Mouse (Mus musculus) colon, adult 2 months (tissue): ENCODE data around the gene Olfr1197. TPM values are rescaled to one million over a fixed set of nuclear protein-coding genes. Genes with fewer than 3 reads are reported as not detected.

Experiments used
- polyA plus RNA-seq: library from polyadenylated mRNA; depleted of rRNA; stranded (reverse); fragments of >200 nt; gene quantifications from 2 replicates; pipeline ENCODE4 v1.2.3, GENCODE M21; 2012; rRNA removed

Olfr1197 gene
- polyA plus RNA-seq = not detected in 2 replicates

DNA sequence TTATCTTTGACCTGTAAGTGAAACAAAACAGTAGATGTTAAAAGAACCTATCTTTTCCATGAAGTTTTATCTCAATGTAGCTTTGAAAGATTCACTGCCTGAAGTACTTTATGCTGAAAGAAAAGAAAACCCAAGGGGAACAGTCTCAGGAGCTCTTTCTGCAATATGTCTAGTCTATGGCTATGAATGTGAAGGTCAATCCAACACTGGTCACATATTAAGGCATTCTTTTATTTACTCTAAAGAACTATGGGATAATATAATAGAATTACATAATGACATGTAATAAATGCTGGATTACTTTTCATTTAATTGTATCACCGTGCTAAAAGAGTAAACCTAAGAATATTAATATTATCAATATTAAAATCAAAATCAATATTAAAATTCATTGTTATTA lies at the start of gene Olfr1197:
Gene Olfr1197, minus strand, starts transcription at position 101 of the 400 bp plus-strand sequence.

DNA sequence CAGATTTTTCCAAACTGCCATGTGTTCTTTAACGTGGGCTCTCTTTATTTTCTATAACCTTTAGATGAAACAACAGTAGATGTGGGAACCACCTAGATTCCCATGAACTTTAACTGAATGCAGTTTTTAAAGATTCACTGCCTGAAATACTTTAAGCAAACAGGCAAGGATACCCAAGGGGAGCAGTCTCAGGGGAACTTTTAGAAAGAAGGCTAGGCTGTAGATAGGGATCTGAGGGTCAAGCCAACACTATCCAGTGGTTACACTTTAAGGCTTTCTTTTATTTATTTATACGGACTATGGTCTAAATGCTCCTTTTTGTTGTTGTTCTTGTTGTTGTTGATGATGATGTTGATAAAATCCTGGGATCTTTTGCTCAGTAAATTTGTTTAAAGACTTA lies 38.2 kb upstream of the Olfr1197 start, which contains the start of gene Olfr1200:
Gene Olfr1200, minus strand, starts transcription at position 101 of the 400 bp plus-strand sequence.

DNA sequence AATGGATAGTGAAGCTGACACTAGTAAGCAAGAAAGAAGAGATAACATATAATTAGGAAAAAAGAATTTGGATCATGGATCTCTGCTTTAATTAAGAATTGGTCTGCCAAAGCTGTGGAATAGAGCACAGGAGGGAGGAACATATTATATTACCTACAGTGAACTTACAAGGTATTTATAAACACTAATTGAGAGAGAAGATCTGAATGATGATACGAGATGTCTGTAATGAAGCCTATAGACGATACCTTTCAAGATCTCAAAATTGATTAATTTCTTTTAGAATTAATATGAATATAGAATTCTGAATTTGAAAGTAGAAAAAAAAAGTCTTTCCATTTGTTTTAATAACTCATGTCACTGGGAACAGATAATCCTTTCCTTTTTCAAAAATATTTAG lies 28.2 kb upstream of the Olfr1197 start, which contains the start of gene Olfr1199:
Gene Olfr1199, minus strand, starts transcription at position 101 of the 400 bp plus-strand sequence.

DNA sequence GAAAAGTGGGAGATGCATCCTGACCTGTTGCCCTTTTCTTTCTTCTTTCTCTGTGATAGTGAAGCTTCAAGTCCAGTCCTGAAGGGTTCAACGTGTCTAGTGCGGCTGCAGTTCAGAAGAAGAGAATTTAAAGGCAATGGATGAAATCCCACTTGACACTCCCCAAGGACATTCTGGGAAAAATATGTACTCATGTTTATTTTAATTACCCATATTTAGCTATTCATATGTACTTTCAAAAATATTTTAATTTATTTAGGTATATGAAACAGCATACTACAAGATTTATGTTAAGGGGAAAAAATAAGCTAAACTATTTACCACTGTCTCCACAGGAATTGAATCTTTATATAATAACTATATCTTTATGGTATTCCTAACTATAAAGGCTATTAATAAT lies 19.1 kb upstream of the Olfr1197 start, which contains the start of gene Olfr1198:
Gene Olfr1198, minus strand, starts transcription at position 101 of the 400 bp plus-strand sequence.

DNA sequence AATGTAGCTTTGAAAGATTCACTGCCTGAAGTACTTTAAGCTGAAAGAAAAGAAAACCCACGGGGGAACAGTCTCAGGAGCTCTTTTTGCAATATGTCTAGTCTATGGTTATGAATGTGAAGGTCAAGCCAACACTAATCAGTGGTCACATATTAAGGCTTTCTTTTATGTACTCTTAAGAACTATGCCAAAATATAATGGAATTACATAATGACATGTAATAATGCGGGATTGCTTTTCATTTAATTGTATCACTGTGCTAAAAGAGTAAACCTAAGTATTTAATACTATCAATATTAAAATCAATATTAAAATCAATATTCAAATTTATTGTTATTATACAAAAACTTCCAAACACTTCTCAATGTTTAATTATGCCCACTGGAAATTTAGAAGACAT lies 27.7 kb downstream of the Olfr1197 start, which contains the start of gene Olfr1196:
Gene Olfr1196, minus strand, starts transcription at position 101 of the 400 bp plus-strand sequence.

DNA sequence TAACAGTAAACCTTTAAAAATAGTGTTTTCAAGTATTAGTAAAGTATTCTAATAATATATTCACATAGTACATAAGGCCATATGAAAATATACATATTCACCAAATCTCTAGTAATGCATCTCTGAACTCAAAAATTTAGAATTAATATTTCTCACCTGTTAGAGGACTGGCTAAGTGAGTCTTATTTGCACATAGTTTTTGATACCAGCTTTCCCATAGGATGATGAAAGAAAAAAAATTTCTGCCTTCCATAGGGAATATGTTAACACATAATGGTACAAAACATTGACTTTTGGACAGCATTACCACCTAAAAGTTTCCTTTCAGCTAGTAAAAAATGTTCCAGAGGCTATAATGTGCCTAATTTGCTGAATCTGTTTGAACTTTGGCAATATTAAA lies 43.1 kb downstream of the Olfr1197 start, which contains the start of gene Olfr1195:
Gene Olfr1195, minus strand, starts transcription at position 101 of the 400 bp plus-strand sequence.

Other genes starting within 250 kb of the Olfr1197 start
- gene Olfr1184, start 248.8 kb downstream of the Olfr1197 start, polyA plus RNA-seq = not detected in 2 replicates
- gene Olfr1185-ps1, start 239.0 kb downstream of the Olfr1197 start, polyA plus RNA-seq = not detected in 2 replicates
- not detected in 2 replicates for gene Olfr1186, start 213.8 kb downstream of the Olfr1197 start, polyA plus RNA-seq
- gene Olfr1188, start 175.4 kb downstream of the Olfr1197 start, polyA plus RNA-seq = not detected in 2 replicates
- not detected in 2 replicates for gene Olfr1189, start 145.9 kb downstream of the Olfr1197 start, polyA plus RNA-seq
- not detected in 2 replicates for gene Olfr1191-ps1, start 91.8 kb downstream of the Olfr1197 start, polyA plus RNA-seq
- not detected in 2 replicates for gene Olfr1192-ps1, start 83.9 kb downstream of the Olfr1197 start, polyA plus RNA-seq
- gene Olfr1193, start 56.7 kb downstream of the Olfr1197 start, polyA plus RNA-seq = not detected in 2 replicates
- gene Olfr1195, start 43.2 kb downstream of the Olfr1197 start, polyA plus RNA-seq = not detected in 2 replicates
- gene Olfr1196, start 27.8 kb downstream of the Olfr1197 start, polyA plus RNA-seq = not detected in 2 replicates
- not detected in 2 replicates for gene Olfr1198, start 19.0 kb upstream of the Olfr1197 start, polyA plus RNA-seq
- gene Olfr1199, start 28.1 kb upstream of the Olfr1197 start, polyA plus RNA-seq = not detected in 2 replicates
- not detected in 2 replicates for gene Olfr1200, start 38.1 kb upstream of the Olfr1197 start, polyA plus RNA-seq
- gene Olfr1201, start 60.7 kb upstream of the Olfr1197 start, polyA plus RNA-seq = not detected in 2 replicates
- gene Olfr1202, start 82.1 kb upstream of the Olfr1197 start, polyA plus RNA-seq = not detected in 2 replicates
- gene Olfr1205, start 97.4 kb upstream of the Olfr1197 start, polyA plus RNA-seq = not detected in 2 replicates
- gene Olfr1204, start 116.9 kb upstream of the Olfr1197 start, polyA plus RNA-seq = not detected in 2 replicates
- gene Olfr1206, start 130.9 kb upstream of the Olfr1197 start, polyA plus RNA-seq = not detected in 2 replicates
- not detected in 2 replicates for gene Olfr1208, start 169.9 kb upstream of the Olfr1197 start, polyA plus RNA-seq
- gene Olfr1209, start 182.8 kb upstream of the Olfr1197 start, polyA plus RNA-seq = not detected in 2 replicates
- not detected in 2 replicates for gene Olfr1211, start 205.7 kb upstream of the Olfr1197 start, polyA plus RNA-seq
- gene Olfr1212, start 221.6 kb upstream of the Olfr1197 start, polyA plus RNA-seq = not detected in 2 replicates
- gene Gm13762, start 247.9 kb upstream of the Olfr1197 start, polyA plus RNA-seq = not detected in 2 replicates